Mouse (Mus musculus): ENCODE data around the gene Sacs. TPM values are rescaled to one million over a fixed set of nuclear protein-coding genes. Genes with fewer than 3 reads are reported as not detected.

The Sacs gene
- polyA plus RNA-seq, 1 experiment: 0.88 TPM

DNA sequence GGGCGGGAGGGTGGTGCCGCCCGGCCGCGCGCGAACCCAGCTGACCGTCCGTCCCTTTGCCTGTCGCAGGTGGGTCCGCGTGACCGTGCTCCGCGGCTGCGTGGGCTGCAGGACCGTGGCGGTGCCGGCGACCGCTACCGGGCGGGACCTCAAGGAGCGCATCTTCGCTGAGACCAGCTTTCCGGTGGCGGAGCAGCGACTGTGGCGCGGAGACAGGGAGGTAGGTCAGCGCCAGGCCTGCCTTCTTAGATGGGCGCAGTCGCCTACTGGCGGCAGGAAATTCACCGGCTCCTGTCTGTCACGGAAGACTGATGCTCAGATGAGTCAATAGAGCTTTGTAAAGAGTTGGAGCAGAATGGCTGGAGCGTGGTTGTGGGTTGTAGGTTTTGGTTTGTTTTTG is 35.0 kb downstream of the Sacs start:
- Histone ChIP-seq H3K36me3 (ENCODE audit: control insufficient read depth, insufficient read depth, low read length) (no peaks in the 10 kb centered on the region), H3K27ac (ENCODE audit: insufficient read depth, low read length) (peak overlapping the region; percentile 90), H3K4me1 (ENCODE audit: control insufficient read depth, insufficient read depth, insufficient read length) (no peaks in the 10 kb centered on the region), H3K4me3 (ENCODE audit: extremely low read depth, insufficient read depth, insufficient read length) (peak overlapping the region; percentile 96), H3K27me3 (ENCODE audit: control insufficient read depth, insufficient read depth, low read length) (no peaks in the 10 kb centered on the region)
- peak; percentile 55 to 67 for DNase-seq (ENCODE audit: low read depth in 1 of 2, low spot score in 2 of 2)
- under 1% methylated on average over 37 of the region's 37 CpGs for WGBS
- TF ChIP-seq CTCF (IDR thresholded peaks at IDR 0.05; ENCODE audit: extremely low read depth, insufficient read depth, insufficient read length, insufficient replicate concordance) (peak; percentile 9; the same call in 1 of the 2 replicates), POLR2A (IDR thresholded peaks at IDR 0.05; ENCODE audit: low read depth, low read length) (no peak)

DNA sequence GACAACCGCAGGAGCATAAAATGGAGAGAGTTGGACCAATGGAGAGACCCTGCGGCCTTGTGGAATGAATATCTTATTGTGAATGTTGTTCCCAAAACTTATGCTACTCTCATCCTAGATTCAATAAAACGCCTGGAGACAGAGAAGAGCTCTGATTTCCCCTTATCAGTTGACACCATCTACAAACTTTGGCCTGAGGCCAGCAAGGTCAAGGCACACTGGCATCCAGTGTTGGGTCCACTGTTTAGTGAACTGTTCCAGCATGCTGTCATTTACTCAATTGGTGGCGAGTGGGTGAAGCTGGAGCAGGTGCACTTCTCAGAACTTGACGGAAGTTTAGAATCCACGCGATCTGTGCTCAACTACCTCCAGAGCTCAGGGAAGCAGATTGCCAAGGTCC is 53.6 kb downstream of the Sacs start:
- no peaks in the 10 kb centered on the region for H3K4me1 ChIP-seq (ENCODE audit: control insufficient read depth, insufficient read depth, insufficient read length)
- no peak overlapping the region for H3K4me3 ChIP-seq (ENCODE audit: extremely low read depth, insufficient read depth, insufficient read length)
- H3K27me3 ChIP-seq (ENCODE audit: control insufficient read depth, insufficient read depth, low read length): no peaks in the 10 kb centered on the region
- TF ChIP-seq POLR2A (IDR thresholded peaks at IDR 0.05; ENCODE audit: low read depth, low read length) (no peak), CTCF (IDR thresholded peaks at IDR 0.05; ENCODE audit: extremely low read depth, insufficient read depth, insufficient read length, insufficient replicate concordance) (no peak)
- 91% methylated on average over 7 of the region's 7 CpGs for WGBS
- H3K36me3 ChIP-seq (ENCODE audit: control insufficient read depth, insufficient read depth, low read length): peaks cover 23% of the 10 kb centered on the region
- H3K27ac ChIP-seq (ENCODE audit: insufficient read depth, low read length): no peak overlapping the region
- DNase-seq (ENCODE audit: low read depth in 1 of 2, low spot score in 2 of 2): no peak

DNA sequence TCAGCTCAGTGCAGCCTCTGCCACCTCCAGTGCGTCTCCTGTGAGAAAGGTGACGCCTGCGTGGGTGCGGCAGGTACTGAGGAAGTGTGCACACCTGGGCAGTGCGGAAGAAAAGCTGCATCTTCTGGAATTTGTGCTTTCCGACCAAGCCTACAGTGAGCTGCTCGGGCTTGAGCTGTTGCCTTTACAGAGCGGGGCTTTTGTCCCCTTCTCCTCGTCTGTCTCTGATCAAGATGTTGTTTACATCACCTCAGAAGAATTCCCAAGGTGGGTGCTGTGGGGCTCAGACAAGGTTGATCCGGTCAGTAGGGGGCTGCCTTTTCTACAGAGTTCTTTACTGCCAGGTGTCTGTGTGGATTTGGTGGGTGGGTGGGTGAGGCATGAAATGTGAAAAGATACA is 54.1 kb downstream of the Sacs start:
- TF ChIP-seq CTCF (IDR thresholded peaks at IDR 0.05; ENCODE audit: extremely low read depth, insufficient read depth, insufficient read length, insufficient replicate concordance) (no peak), POLR2A (IDR thresholded peaks at IDR 0.05; ENCODE audit: low read depth, low read length) (no peak)
- DNase-seq (ENCODE audit: low read depth in 1 of 2, low spot score in 2 of 2): no peak
- Histone ChIP-seq H3K4me1 (ENCODE audit: control insufficient read depth, insufficient read depth, insufficient read length) (no peaks in the 10 kb centered on the region), H3K27ac (ENCODE audit: insufficient read depth, low read length) (no peak overlapping the region), H3K36me3 (ENCODE audit: control insufficient read depth, insufficient read depth, low read length) (peaks cover 22% of the 10 kb centered on the region), H3K4me3 (ENCODE audit: extremely low read depth, insufficient read depth, insufficient read length) (no peak overlapping the region), H3K27me3 (ENCODE audit: control insufficient read depth, insufficient read depth, low read length) (no peaks in the 10 kb centered on the region)
- 94% methylated on average over 10 of the region's 10 CpGs for WGBS

DNA sequence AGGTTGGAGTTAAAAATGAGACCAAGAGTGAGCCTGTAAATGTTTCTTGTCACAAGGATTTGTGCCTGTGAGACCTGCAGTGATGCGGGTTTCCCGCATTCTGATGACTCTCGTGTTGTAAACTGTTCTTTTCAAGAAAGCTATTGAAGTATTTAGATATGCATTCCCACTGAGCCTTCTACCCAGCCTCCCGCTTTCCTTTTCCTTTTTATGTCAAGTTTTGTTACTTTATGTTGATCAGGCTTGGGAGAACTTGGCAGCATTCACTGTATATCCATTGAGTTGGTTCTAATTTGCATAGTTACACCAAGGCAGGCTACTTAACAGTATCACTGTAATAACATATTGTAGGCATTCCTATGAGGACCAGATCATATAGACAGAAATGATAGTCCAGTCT is 56.2 kb downstream of the Sacs start:
- 96% methylated on average over 4 of the region's 4 CpGs for WGBS
- Histone ChIP-seq H3K27ac (ENCODE audit: insufficient read depth, low read length) (no peak overlapping the region), H3K4me1 (ENCODE audit: control insufficient read depth, insufficient read depth, insufficient read length) (no peaks in the 10 kb centered on the region), H3K4me3 (ENCODE audit: extremely low read depth, insufficient read depth, insufficient read length) (no peak overlapping the region), H3K36me3 (ENCODE audit: control insufficient read depth, insufficient read depth, low read length) (peaks cover 24% of the 10 kb centered on the region), H3K27me3 (ENCODE audit: control insufficient read depth, insufficient read depth, low read length) (no peaks in the 10 kb centered on the region)
- TF ChIP-seq POLR2A (IDR thresholded peaks at IDR 0.05; ENCODE audit: low read depth, low read length) (no peak), CTCF (IDR thresholded peaks at IDR 0.05; ENCODE audit: extremely low read depth, insufficient read depth, insufficient read length, insufficient replicate concordance) (no peak)
- no peak for DNase-seq (ENCODE audit: low read depth in 1 of 2, low spot score in 2 of 2)

DNA sequence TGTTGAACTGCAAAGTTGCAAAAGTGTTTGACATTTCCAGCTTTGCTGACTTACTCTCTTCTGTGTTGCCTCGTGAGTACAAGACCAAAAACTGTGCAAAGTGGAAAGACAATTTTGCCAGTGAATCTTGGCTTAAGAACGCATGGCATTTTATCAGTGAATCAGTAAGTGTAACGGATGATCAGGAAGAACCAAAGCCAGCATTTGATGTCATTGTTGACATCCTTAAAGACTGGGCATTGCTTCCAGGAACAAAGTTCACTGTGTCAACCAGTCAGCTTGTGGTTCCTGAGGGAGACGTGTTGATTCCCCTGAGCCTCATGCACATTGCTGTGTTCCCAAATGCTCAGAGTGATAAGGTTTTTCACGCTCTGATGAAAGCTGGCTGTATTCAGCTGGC is 71.9 kb downstream of the Sacs start:
- no peaks in the 10 kb centered on the region for H3K36me3 ChIP-seq (ENCODE audit: control insufficient read depth, insufficient read depth, low read length)
- no peaks in the 10 kb centered on the region for H3K27me3 ChIP-seq (ENCODE audit: control insufficient read depth, insufficient read depth, low read length)
- no peak overlapping the region for H3K4me3 ChIP-seq (ENCODE audit: extremely low read depth, insufficient read depth, insufficient read length)
- DNase-seq (ENCODE audit: low read depth in 1 of 2, low spot score in 2 of 2): no peak
- no peak overlapping the region for H3K27ac ChIP-seq (ENCODE audit: insufficient read depth, low read length)
- WGBS: 94% methylated on average over 5 of the region's 5 CpGs
- TF ChIP-seq CTCF (IDR thresholded peaks at IDR 0.05; ENCODE audit: extremely low read depth, insufficient read depth, insufficient read length, insufficient replicate concordance): no peak
- TF ChIP-seq POLR2A (IDR thresholded peaks at IDR 0.05; ENCODE audit: low read depth, low read length): no peak
- no peaks in the 10 kb centered on the region for H3K4me1 ChIP-seq (ENCODE audit: control insufficient read depth, insufficient read depth, insufficient read length)

DNA sequence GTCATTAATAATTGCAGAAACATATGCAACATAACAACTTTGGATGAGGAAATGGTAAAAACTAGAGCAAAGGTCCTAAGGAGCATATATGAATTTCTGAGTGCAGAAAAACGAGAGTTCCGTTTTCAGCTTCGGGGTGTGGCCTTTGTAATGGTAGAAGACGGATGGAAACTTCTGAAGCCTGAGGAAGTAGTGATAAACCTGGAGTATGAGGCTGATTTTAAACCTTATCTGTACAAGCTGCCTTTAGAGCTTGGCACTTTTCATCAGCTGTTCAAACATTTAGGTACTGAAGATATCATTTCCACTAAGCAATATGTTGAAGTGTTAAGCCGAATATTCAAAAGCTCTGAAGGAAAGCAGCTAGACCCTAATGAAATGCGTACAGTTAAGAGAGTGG is 73.5 kb downstream of the Sacs start:
- DNase-seq (ENCODE audit: low read depth in 1 of 2, low spot score in 2 of 2): no peak
- WGBS: 93% methylated on average over 6 of the region's 6 CpGs
- no peak overlapping the region for H3K4me3 ChIP-seq (ENCODE audit: extremely low read depth, insufficient read depth, insufficient read length)
- no peaks in the 10 kb centered on the region for H3K4me1 ChIP-seq (ENCODE audit: control insufficient read depth, insufficient read depth, insufficient read length)
- no peak overlapping the region for H3K27ac ChIP-seq (ENCODE audit: insufficient read depth, low read length)
- no peaks in the 10 kb centered on the region for H3K27me3 ChIP-seq (ENCODE audit: control insufficient read depth, insufficient read depth, low read length)
- TF ChIP-seq CTCF (IDR thresholded peaks at IDR 0.05; ENCODE audit: extremely low read depth, insufficient read depth, insufficient read length, insufficient replicate concordance) (no peak), POLR2A (IDR thresholded peaks at IDR 0.05; ENCODE audit: low read depth, low read length) (no peak)
- no peaks in the 10 kb centered on the region for H3K36me3 ChIP-seq (ENCODE audit: control insufficient read depth, insufficient read depth, low read length)

DNA sequence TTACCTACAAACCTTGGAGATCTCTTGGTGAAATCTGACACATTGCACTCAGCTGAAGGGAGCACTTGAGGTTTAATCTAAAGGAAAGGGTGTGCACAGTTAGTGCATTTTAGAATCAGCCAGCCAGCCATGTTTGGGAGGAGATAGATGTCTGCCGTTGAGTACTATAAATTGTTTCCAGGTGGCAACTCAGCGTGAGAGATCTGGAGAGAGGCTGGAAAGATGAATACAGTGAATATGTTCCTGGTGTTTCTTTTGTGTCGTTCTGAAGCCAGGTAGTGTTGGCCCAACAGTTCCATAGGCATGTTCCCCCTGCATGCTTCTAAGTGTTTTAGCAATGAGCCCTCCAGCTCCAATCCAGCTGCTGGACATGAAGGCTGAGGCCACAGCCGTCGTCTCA is 82.9 kb downstream of the Sacs start:
- TF ChIP-seq CTCF (IDR thresholded peaks at IDR 0.05; ENCODE audit: extremely low read depth, insufficient read depth, insufficient read length, insufficient replicate concordance): no peak
- TF ChIP-seq POLR2A (IDR thresholded peaks at IDR 0.05; ENCODE audit: low read depth, low read length): no peak
- H3K4me1 ChIP-seq (ENCODE audit: control insufficient read depth, insufficient read depth, insufficient read length): no peaks in the 10 kb centered on the region
- 89% methylated on average over 5 of the region's 5 CpGs for WGBS
- H3K4me3 ChIP-seq (ENCODE audit: extremely low read depth, insufficient read depth, insufficient read length): no peak overlapping the region
- no peaks in the 10 kb centered on the region for H3K36me3 ChIP-seq (ENCODE audit: control insufficient read depth, insufficient read depth, low read length)
- no peak overlapping the region for H3K27ac ChIP-seq (ENCODE audit: insufficient read depth, low read length)
- no peak for DNase-seq (ENCODE audit: low read depth in 1 of 2, low spot score in 2 of 2)
- H3K27me3 ChIP-seq (ENCODE audit: control insufficient read depth, insufficient read depth, low read length): no peaks in the 10 kb centered on the region

Measured in spleen, adult 2 months (tissue).